Mouse (Mus musculus): Measurements from ENCODE around the gene Rapgef3. TPM values are rescaled to one million over a fixed set of nuclear protein-coding genes. Genes with fewer than 3 reads are reported as not detected.

The Rapgef3 gene
- total RNA-seq, 2 experiments from 2014 or later = 46.5 to 50.4 TPM

GRCm38 (mm10) chr15:97750697-97751096 is 17.1 kb downstream of the Rapgef3 start:
- intact Hi-C loops (cut with DNase I) = no loop called here
- TF ChIP-seq CTCF (IDR thresholded peaks at IDR 0.05) = no peak
- DNase-seq (ENCODE audit: extremely low spot score in 1 of 2, low spot score in 2 of 2) = peak; percentile 67 to 81
- H3K27ac ChIP-seq = peak overlapping the region; percentile 30; the same call in 1 of the 2 replicates
- no peak overlapping the region for H3K4me3 ChIP-seq

DNA sequence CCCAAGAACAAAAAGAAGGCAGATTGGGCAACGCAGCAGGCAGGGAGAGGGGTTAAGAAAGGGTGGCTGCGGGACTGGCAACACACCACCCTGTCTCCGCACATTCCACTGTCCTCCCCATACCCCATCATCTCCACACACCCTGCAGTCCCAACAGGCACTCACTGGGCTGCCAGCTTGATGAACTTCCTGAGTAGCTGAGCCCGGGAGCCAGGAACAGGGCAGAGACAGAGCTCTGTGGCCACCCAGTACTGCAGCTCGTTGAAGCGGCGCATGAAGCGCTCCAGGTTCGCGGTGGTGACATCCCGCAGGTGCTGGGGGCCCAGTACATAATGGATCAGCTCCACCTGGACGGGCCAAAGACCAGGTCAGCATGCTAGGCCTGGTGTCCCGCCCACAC is 17.9 kb downstream of the Rapgef3 start:
- no peak for DNase-seq (ENCODE audit: extremely low spot score in 1 of 2, low spot score in 2 of 2)
- Histone ChIP-seq H3K4me3 (no peak overlapping the region), H3K27ac (no peak overlapping the region; the same call in 1 of the 2 replicates)
- TF ChIP-seq CTCF (IDR thresholded peaks at IDR 0.05) = no peak
- intact Hi-C loops (cut with DNase I) = no loop called here

DNA sequence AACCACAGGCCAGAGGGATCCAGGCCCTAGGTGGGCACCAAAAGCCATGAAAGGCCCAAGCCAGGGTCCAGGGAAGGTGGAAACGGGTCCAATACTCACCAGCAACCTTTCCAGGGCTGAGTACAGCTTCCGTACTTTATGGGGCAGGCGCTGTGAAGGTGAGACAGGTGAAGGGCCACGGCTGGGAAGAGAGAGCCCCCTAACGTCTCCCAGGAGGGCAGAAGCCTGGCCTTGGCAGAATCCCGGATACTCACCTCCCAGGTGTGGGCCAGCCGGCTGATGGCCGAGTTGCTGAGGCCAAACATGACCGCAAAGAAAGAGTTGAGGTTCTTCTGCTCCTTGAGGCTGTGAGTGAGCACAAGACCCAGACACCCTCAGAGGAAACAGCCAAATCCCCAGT is 18.4 kb downstream of the Rapgef3 start:
- no peak for TF ChIP-seq CTCF (IDR thresholded peaks at IDR 0.05)
- no peak overlapping the region for H3K4me3 ChIP-seq
- no peak for DNase-seq (ENCODE audit: extremely low spot score in 1 of 2, low spot score in 2 of 2)
- no peak overlapping the region for H3K27ac ChIP-seq
- intact Hi-C loops (cut with DNase I) = no loop called here

DNA sequence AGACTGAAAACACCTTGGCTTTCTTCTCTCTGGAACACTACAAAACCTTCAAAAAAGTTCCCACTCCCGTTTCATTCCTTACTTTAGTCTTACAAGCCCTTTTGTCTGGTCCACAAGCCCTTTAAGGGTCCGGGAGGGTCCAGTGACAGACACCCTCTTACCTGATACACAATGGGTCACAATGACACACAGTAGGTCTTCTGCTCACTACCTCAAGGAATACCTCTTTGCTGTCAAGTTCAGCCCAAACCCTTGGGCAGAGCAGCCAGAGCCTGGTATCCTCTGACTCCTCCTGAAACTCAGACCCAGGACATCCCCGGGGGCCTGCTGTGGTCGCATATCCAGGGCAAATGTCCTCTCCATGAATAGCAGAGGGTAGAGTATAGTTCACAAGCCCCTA is 18.8 kb downstream of the Rapgef3 start:
- intact Hi-C loops (cut with DNase I) = no loop called here

DNA sequence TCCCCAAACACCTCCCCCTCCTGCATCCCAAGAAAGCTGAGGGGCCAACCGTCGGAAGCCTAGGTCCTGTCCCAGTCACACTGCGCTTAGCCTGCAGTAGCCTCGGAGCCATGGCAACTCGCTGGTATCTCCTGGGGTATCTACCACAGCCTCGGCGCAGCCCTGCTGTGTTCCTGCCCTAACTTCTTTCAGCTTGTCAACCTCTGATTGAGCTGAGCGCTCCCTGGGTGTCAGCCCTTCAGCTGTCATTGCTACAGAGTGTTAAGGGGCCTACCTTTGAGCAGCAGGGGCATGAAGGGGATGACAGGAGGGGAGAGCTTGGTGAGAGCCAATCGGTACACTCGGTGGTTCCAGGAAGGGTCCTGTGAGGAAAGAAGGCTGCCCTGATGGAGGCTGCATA is 19.5 kb downstream of the Rapgef3 start:
- no peak overlapping the region for H3K4me3 ChIP-seq
- TF ChIP-seq CTCF (IDR thresholded peaks at IDR 0.05) = no peak
- no peak overlapping the region for H3K27ac ChIP-seq
- no peak for DNase-seq (ENCODE audit: extremely low spot score in 1 of 2, low spot score in 2 of 2)
- intact Hi-C loops (cut with DNase I) = no loop called here

More for the DNA sequence above, 18.8 kb downstream of the Rapgef3 start:
- Histone ChIP-seq H3K27ac (no peak overlapping the region), H3K4me3 (no peak overlapping the region)
- no peak for DNase-seq (ENCODE audit: extremely low spot score in 1 of 2, low spot score in 2 of 2)
- no peak for TF ChIP-seq CTCF (IDR thresholded peaks at IDR 0.05)

DNA sequence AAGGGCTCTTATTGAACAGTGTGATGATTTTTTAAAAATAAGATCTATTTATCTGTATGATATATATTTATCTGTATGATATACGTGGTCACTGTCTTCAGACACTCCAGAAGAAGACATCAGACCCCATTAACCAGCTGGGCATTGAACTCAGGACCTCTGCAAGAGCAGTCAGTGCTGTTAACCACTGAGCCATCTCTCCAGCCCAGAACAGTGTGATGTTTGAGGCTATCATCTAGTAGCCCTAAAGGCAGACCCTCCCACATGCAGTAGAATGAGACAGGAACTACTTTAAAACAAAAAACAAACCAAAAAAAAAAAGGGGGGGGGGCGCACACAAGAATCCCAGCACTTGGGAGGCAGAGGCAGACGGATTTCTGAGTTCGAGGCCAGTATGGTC is 20.3 kb downstream of the Rapgef3 start:
- Histone ChIP-seq H3K4me3 (no peak overlapping the region), H3K27ac (no peak overlapping the region)
- no peak for DNase-seq (ENCODE audit: extremely low spot score in 1 of 2, low spot score in 2 of 2)
- no peak for TF ChIP-seq CTCF (IDR thresholded peaks at IDR 0.05)
- intact Hi-C loops (cut with DNase I) = no loop called here

DNA sequence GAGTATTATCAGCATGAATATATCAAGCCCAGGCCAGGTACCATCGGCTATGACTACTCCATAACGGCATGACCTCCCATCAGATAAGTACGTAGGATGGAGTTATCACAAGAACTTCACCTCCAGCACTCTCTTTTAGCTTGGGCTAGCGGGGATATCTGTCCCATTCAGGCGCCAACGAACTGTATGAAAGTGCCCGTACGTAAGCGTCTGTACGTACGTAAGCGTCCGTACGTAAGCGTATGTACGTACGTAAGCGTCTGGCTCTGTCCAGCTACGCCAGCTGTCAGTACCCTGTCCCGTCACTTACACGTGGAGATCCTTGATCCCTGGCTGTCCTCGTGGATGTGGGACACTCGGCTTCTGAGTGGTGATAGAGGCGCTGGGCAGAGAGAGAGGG is 21.0 kb downstream of the Rapgef3 start:
- intact Hi-C loops (cut with DNase I) = no loop called here
- no peak for DNase-seq (ENCODE audit: extremely low spot score in 1 of 2, low spot score in 2 of 2)
- no peak for TF ChIP-seq CTCF (IDR thresholded peaks at IDR 0.05)

DNA sequence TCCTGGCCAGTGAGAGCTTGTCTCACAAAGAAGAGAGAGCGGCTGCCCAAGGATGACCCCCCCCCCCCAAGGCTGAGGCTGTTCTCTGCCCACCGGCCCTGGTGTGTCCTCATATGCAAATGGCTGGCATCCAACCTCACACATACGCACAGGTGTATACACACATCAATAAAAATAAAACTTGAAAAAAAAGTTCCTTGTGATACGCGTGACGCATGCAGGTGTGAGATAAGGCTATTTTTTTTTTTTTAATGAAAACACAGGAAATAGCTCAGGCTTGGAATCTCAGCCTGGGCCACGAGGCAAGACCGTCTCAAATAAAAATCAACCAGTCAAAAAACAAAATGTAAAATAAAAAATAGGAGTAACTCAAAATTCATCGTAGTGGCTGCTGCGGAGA is 21.5 kb downstream of the Rapgef3 start:
- no peak for TF ChIP-seq CTCF (IDR thresholded peaks at IDR 0.05)
- intact Hi-C loops (cut with DNase I) = no loop called here

More for the DNA sequence above, 21.0 kb downstream of the Rapgef3 start:
- Histone ChIP-seq H3K27ac (no peak overlapping the region), H3K4me3 (no peak overlapping the region)

DNA sequence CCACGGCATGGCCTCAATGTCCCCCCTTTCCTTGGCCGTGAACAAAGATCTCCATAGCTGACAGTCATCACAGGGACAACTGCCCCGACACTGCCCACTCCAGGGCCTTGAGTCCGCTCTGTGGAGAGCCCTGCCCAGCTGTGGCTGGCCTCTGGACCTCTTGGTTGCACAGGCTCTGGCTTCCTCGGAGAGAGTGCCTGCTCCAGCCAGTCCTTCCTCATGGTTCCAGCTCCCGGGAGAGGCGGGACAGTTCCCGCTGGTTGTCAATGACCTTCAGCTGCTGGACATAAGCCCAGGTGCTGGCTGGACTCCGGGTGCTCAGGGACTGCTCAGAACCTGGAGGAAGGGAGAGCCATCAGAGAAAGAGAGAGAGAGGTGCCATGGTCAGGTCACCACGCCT is 22.4 kb downstream of the Rapgef3 start:
- no peak for TF ChIP-seq CTCF (IDR thresholded peaks at IDR 0.05)
- intact Hi-C loops (cut with DNase I) = no loop called here
- Histone ChIP-seq H3K4me3 (no peak overlapping the region), H3K27ac (no peak overlapping the region)
- no peak for DNase-seq (ENCODE audit: extremely low spot score in 1 of 2, low spot score in 2 of 2)

More for the DNA sequence above, 21.5 kb downstream of the Rapgef3 start:
- Histone ChIP-seq H3K27ac (no peak overlapping the region), H3K4me3 (no peak overlapping the region)
- no peak for DNase-seq (ENCODE audit: extremely low spot score in 1 of 2, low spot score in 2 of 2)

DNA sequence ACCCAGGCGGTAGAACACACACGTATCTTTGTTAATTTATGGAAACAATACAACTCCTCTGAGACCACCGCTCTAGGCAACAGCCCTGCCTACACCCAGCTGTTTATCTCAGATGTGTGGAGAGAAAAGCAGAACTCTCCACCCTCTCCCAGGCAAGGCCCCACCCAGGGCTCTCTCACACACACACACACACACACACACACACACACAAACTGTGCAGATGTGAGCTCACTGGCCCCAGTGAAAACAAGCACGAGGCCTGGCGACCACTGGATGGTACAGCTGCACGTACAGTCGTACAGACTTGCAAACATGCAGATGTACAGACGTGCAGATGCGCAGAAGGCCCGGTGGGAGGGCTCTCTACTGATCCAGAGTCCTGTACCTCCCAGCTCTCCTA is 22.8 kb downstream of the Rapgef3 start:
- no peak for TF ChIP-seq CTCF (IDR thresholded peaks at IDR 0.05)
- DNase-seq (ENCODE audit: extremely low spot score in 1 of 2, low spot score in 2 of 2) = no peak
- intact Hi-C loops (cut with DNase I) = no loop called here
- H3K4me3 ChIP-seq = no peak overlapping the region
- H3K27ac ChIP-seq = no peak overlapping the region

GRCm38 (mm10) chr15:97743961-97744525 is 23.7 kb downstream of the Rapgef3 start:
- no peak for DNase-seq (ENCODE audit: extremely low spot score in 1 of 2, low spot score in 2 of 2)
- no peak for TF ChIP-seq CTCF (IDR thresholded peaks at IDR 0.05)
- Histone ChIP-seq H3K4me3 (no peak overlapping the region), H3K27ac (no peak overlapping the region)
- intact Hi-C loops (cut with DNase I) = no loop called here

GRCm38 (mm10) chr15:97743210-97743609 is 24.6 kb downstream of the Rapgef3 start:
- intact Hi-C loops (cut with DNase I) = no loop called here
- DNase-seq (ENCODE audit: extremely low spot score in 1 of 2, low spot score in 2 of 2) = no peak
- Histone ChIP-seq H3K4me3 (no peak overlapping the region), H3K27ac (no peak overlapping the region)
- no peak for TF ChIP-seq CTCF (IDR thresholded peaks at IDR 0.05)

GRCm38 (mm10) chr15:97742600-97742999 is 25.2 kb downstream of the Rapgef3 start:
- intact Hi-C loops (cut with DNase I) = no loop called here
- TF ChIP-seq CTCF (IDR thresholded peaks at IDR 0.05) = no peak
- DNase-seq (ENCODE audit: extremely low spot score in 1 of 2, low spot score in 2 of 2) = no peak
- Histone ChIP-seq H3K4me3 (no peak overlapping the region), H3K27ac (no peak overlapping the region)

Measured in left cerebral cortex, adult 2 months (tissue).